Mouse (Mus musculus): ENCODE measurements around the gene Smyd1. TPM values are rescaled to one million over a fixed set of nuclear protein-coding genes. Genes with fewer than 3 reads are reported as not detected.

Smyd1 gene
- 0.15 and 0.26 TPM in 2 replicates for polyA plus RNA-seq (2015; fragmentation: Nextera tagmentation; extraction: Ambion mirVana)

GRCm38 (mm10) chr6:71321826-71322283, at the start of gene Smyd1:
Smyd1 (minus strand) TSS chr6:71322233.
- Histone ChIP-seq H3K27me3 (no peaks in the 10 kb centered on the region), H3K4me3 (no peak within 1 kb of the TSS), H3K4me2 (replicated peaks) (no peak within 1 kb of the TSS), H3K27ac (replicated peaks) (no peak within 1 kb of the TSS), H3K9ac (replicated peaks) (no peak within 1 kb of the TSS), H3K36me3 (no peaks in the 10 kb centered on the region), H3K4me1 (no peaks in the 10 kb centered on the region), H3K9me3 (no peaks in the 10 kb centered on the region)
- no peak for ATAC-seq (replicated peaks)
- WGBS, result 87% methylated on average over 3 of the region's 3 CpGs

GRCm38 (mm10) chr6:71371085-71371605, 49.1 kb upstream of the Smyd1 start:
- no peak overlapping the region for H3K27ac ChIP-seq (replicated peaks)
- H3K4me1 ChIP-seq, result no peaks in the 10 kb centered on the region
- no peaks in the 10 kb centered on the region for H3K36me3 ChIP-seq
- ATAC-seq (replicated peaks), result no peak
- no peaks in the 10 kb centered on the region for H3K9me3 ChIP-seq
- H3K27me3 ChIP-seq, result no peaks in the 10 kb centered on the region
- WGBS, result 88% methylated on average over 5 of the region's 5 CpGs
- H3K4me2 ChIP-seq (replicated peaks), result no peak overlapping the region
- H3K4me3 ChIP-seq, result no peak overlapping the region
- no peak overlapping the region for H3K9ac ChIP-seq (replicated peaks)

GRCm38 (mm10) chr6:71369416-71369815, 47.4 kb upstream of the Smyd1 start:
- Histone ChIP-seq H3K4me2 (replicated peaks) (no peak overlapping the region), H3K9ac (replicated peaks) (no peak overlapping the region), H3K9me3 (no peaks in the 10 kb centered on the region), H3K27ac (replicated peaks) (no peak overlapping the region), H3K27me3 (no peaks in the 10 kb centered on the region), H3K4me3 (no peak overlapping the region), H3K4me1 (no peaks in the 10 kb centered on the region), H3K36me3 (no peaks in the 10 kb centered on the region)
- WGBS, result 92% methylated on average over 6 of the region's 6 CpGs
- ATAC-seq (replicated peaks), result no peak

GRCm38 (mm10) chr6:71363995-71364394, 42.0 kb upstream of the Smyd1 start:
- Histone ChIP-seq H3K4me2 (replicated peaks) (no peak overlapping the region), H3K4me1 (no peaks in the 10 kb centered on the region), H3K4me3 (no peak overlapping the region), H3K27me3 (no peaks in the 10 kb centered on the region), H3K27ac (replicated peaks) (no peak overlapping the region), H3K9ac (replicated peaks) (no peak overlapping the region), H3K9me3 (no peaks in the 10 kb centered on the region), H3K36me3 (no peaks in the 10 kb centered on the region)
- no peak for ATAC-seq (replicated peaks)
- WGBS, result 71% methylated on average over 2 of the region's 2 CpGs

- H3K27me3 ChIP-seq, result no peaks in the 10 kb centered on the region
- no peaks in the 10 kb centered on the region for H3K36me3 ChIP-seq
- H3K4me3 ChIP-seq, result no peak overlapping the region
- no peak overlapping the region for H3K4me2 ChIP-seq (replicated peaks)
- ATAC-seq (replicated peaks), result no peak
- 86% methylated on average over 10 of the region's 10 CpGs for WGBS
- no peak overlapping the region for H3K27ac ChIP-seq (replicated peaks)
- H3K9me3 ChIP-seq, result no peaks in the 10 kb centered on the region
- H3K4me1 ChIP-seq, result no peaks in the 10 kb centered on the region
- H3K9ac ChIP-seq (replicated peaks), result no peak overlapping the region
Observed at GRCm38 (mm10) chr6:71361156-71361670, 39.2 kb upstream of the Smyd1 start.

- WGBS, result 67% methylated on average over 5 of the region's 5 CpGs
- no peaks in the 10 kb centered on the region for H3K4me1 ChIP-seq
Observed at GRCm38 (mm10) chr6:71360751-71361150, 38.7 kb upstream of the Smyd1 start.

GRCm38 (mm10) chr6:71360221-71360620, 38.2 kb upstream of the Smyd1 start:
- no peaks in the 10 kb centered on the region for H3K9me3 ChIP-seq
- no peak overlapping the region for H3K4me3 ChIP-seq
- no peaks in the 10 kb centered on the region for H3K27me3 ChIP-seq
- H3K4me2 ChIP-seq (replicated peaks), result no peak overlapping the region
- no peak overlapping the region for H3K27ac ChIP-seq (replicated peaks)
- no peak for ATAC-seq (replicated peaks)
- H3K4me1 ChIP-seq, result no peaks in the 10 kb centered on the region
- WGBS, result 74% methylated on average over 4 of the region's 4 CpGs
- H3K36me3 ChIP-seq, result no peaks in the 10 kb centered on the region
- H3K9ac ChIP-seq (replicated peaks), result no peak overlapping the region

More at GRCm38 (mm10) chr6:71360751-71361150, 38.7 kb upstream of the Smyd1 start:
- Histone ChIP-seq H3K27ac (replicated peaks) (no peak overlapping the region), H3K27me3 (no peaks in the 10 kb centered on the region), H3K9me3 (no peaks in the 10 kb centered on the region), H3K4me2 (replicated peaks) (no peak overlapping the region), H3K36me3 (no peaks in the 10 kb centered on the region), H3K4me3 (no peak overlapping the region), H3K9ac (replicated peaks) (no peak overlapping the region)
- ATAC-seq (replicated peaks), result no peak

GRCm38 (mm10) chr6:71357493-71357892, 35.5 kb upstream of the Smyd1 start:
- no peaks in the 10 kb centered on the region for H3K9me3 ChIP-seq
- H3K27ac ChIP-seq (replicated peaks), result no peak overlapping the region
- no peaks in the 10 kb centered on the region for H3K4me1 ChIP-seq
- no peaks in the 10 kb centered on the region for H3K27me3 ChIP-seq
- H3K4me3 ChIP-seq, result no peak overlapping the region
- no peaks in the 10 kb centered on the region for H3K36me3 ChIP-seq
- no peak for ATAC-seq (replicated peaks)
- no peak overlapping the region for H3K9ac ChIP-seq (replicated peaks)
- WGBS, result 93% methylated on average over 7 of the region's 7 CpGs
- H3K4me2 ChIP-seq (replicated peaks), result no peak overlapping the region

GRCm38 (mm10) chr6:71353722-71354121, 31.7 kb upstream of the Smyd1 start:
- Histone ChIP-seq H3K4me3 (no peak overlapping the region), H3K4me1 (no peaks in the 10 kb centered on the region), H3K9ac (replicated peaks) (no peak overlapping the region), H3K27me3 (no peaks in the 10 kb centered on the region), H3K9me3 (no peaks in the 10 kb centered on the region), H3K27ac (replicated peaks) (no peak overlapping the region), H3K36me3 (no peaks in the 10 kb centered on the region), H3K4me2 (replicated peaks) (no peak overlapping the region)
- ATAC-seq (replicated peaks), result no peak
- 75% methylated on average over 2 of the region's 2 CpGs for WGBS

GRCm38 (mm10) chr6:71352866-71353427, 30.9 kb upstream of the Smyd1 start:
- no peak for ATAC-seq (replicated peaks)
- WGBS, result 85% methylated on average over 10 of the region's 10 CpGs

GRCm38 (mm10) chr6:71352201-71352600, 30.2 kb upstream of the Smyd1 start:
- Histone ChIP-seq H3K27me3 (no peaks in the 10 kb centered on the region), H3K9ac (replicated peaks) (no peak overlapping the region), H3K9me3 (no peaks in the 10 kb centered on the region), H3K4me3 (no peak overlapping the region), H3K36me3 (no peaks in the 10 kb centered on the region), H3K4me1 (no peaks in the 10 kb centered on the region), H3K4me2 (replicated peaks) (no peak overlapping the region), H3K27ac (replicated peaks) (no peak overlapping the region)
- WGBS, result 93% methylated on average over 6 of the region's 6 CpGs
- no peak for ATAC-seq (replicated peaks)

More at GRCm38 (mm10) chr6:71352866-71353427, 30.9 kb upstream of the Smyd1 start:
- H3K9me3 ChIP-seq, result no peaks in the 10 kb centered on the region
- H3K4me1 ChIP-seq, result no peaks in the 10 kb centered on the region
- no peak overlapping the region for H3K9ac ChIP-seq (replicated peaks)
- H3K36me3 ChIP-seq, result no peaks in the 10 kb centered on the region
- no peak overlapping the region for H3K27ac ChIP-seq (replicated peaks)
- no peak overlapping the region for H3K4me3 ChIP-seq
- H3K4me2 ChIP-seq (replicated peaks), result no peak overlapping the region
- H3K27me3 ChIP-seq, result no peaks in the 10 kb centered on the region

- H3K4me3 ChIP-seq, result no peak overlapping the region
- no peak overlapping the region for H3K9ac ChIP-seq (replicated peaks)
- H3K27me3 ChIP-seq, result no peaks in the 10 kb centered on the region
- H3K9me3 ChIP-seq, result no peaks in the 10 kb centered on the region
- WGBS, result 88% methylated on average over 3 of the region's 3 CpGs
- H3K27ac ChIP-seq (replicated peaks), result no peak overlapping the region
- H3K4me2 ChIP-seq (replicated peaks), result no peak overlapping the region
- no peaks in the 10 kb centered on the region for H3K4me1 ChIP-seq
- no peak for ATAC-seq (replicated peaks)
- H3K36me3 ChIP-seq, result no peaks in the 10 kb centered on the region
Observed at GRCm38 (mm10) chr6:71351201-71351600, 29.2 kb upstream of the Smyd1 start.

GRCm38 (mm10) chr6:71348006-71348405, 26.0 kb upstream of the Smyd1 start:
- ATAC-seq (replicated peaks), result no peak
- no peaks in the 10 kb centered on the region for H3K4me1 ChIP-seq
- H3K4me2 ChIP-seq (replicated peaks), result no peak overlapping the region
- no peaks in the 10 kb centered on the region for H3K27me3 ChIP-seq
- no peak overlapping the region for H3K4me3 ChIP-seq
- H3K9me3 ChIP-seq, result no peaks in the 10 kb centered on the region
- H3K36me3 ChIP-seq, result no peaks in the 10 kb centered on the region
- WGBS, result 95% methylated on average over 9 of the region's 9 CpGs
- no peak overlapping the region for H3K9ac ChIP-seq (replicated peaks)
- H3K27ac ChIP-seq (replicated peaks), result no peak overlapping the region
